Mouse (Mus musculus) small intestine, adult 2 months (tissue): ENCODE data around the gene Tyw1. TPM values are rescaled to one million over a fixed set of nuclear protein-coding genes. Genes with fewer than 3 reads are reported as not detected.

ENCODE experiments used
- H3K27ac ChIP-seq: fragments of 200-500 bp; 2 replicates; pipeline ENCODE4 v1.5.1; 2012; ENCODE audit warnings: low read depth, low read length, control low read depth, inconsistent platforms; ENCODE audit not compliant: insufficient read depth
- H3K27me3 ChIP-seq: fragments of 200-500 bp; 2 replicates; pipeline ENCODE4 v1.6.1; 2012; ENCODE audit warnings: mild to moderate bottlenecking, moderate library complexity, low read length, inconsistent platforms; ENCODE audit not compliant: control insufficient read depth, insufficient read depth
- H3K36me3 ChIP-seq: fragments of 200-500 bp; 2 replicates; pipeline ENCODE4 v1.6.1; 2012; ENCODE audit warnings: mild to moderate bottlenecking, low read length, control low read depth, inconsistent platforms; ENCODE audit not compliant: control insufficient read depth, insufficient read depth
- H3K4me1 ChIP-seq: fragments of 200-500 bp; 2 replicates; pipeline ENCODE4 v1.6.1; 2012; ENCODE audit warnings: low read length, inconsistent platforms, mixed read lengths; ENCODE audit not compliant: control insufficient read depth, insufficient read depth, insufficient read length
- H3K4me3 ChIP-seq: fragments of 200-500 bp; 2 replicates; pipeline ENCODE4 v1.5.1; 2012; ENCODE audit warnings: low read depth, mild to moderate bottlenecking, control low read depth, inconsistent platforms, low read length, moderate library complexity
- CTCF ChIP-seq: fragments of 200-500 bp; IDR thresholded peaks from 2 replicates; pipeline ENCODE4 v1.5.1; 2012; ENCODE audit warnings: low read depth, mild to moderate bottlenecking, control low read depth, inconsistent platforms, low read length, moderate library complexity, mixed read lengths; ENCODE audit not compliant: insufficient replicate concordance, insufficient read length; ENCODE audit errors: extremely low read depth
- POLR2A ChIP-seq: fragments of 200-500 bp; IDR thresholded peaks from 2 replicates; pipeline ENCODE4 v1.6.1; 2012; ENCODE audit warnings: low read depth, mild to moderate bottlenecking, control low read depth, inconsistent platforms, low read length, moderate library complexity
- WGBS: fragments of 180-500 bp; shearing (Covaris S2); methylation state at CpG from one replicate; pipeline ENCODE4 v1.1.7; 2018; 5-methylcytosine and 5-hydroxymethylcytosine counted together
- polyA plus RNA-seq: library from polyadenylated mRNA; depleted of rRNA; stranded (reverse); fragments of >200 nt; gene quantifications from 2 replicates; pipeline ENCODE4 v1.2.3, GENCODE M21; 2012; rRNA removed

Gene Tyw1
- polyA plus RNA-seq, 1 experiment: 5.7 TPM

GRCm38 (mm10) chr5:130355223-130355622 is 99.8 kb downstream of the Tyw1 start:
- no peak overlapping the region for H3K4me3 ChIP-seq
- no peak overlapping the region for H3K27ac ChIP-seq
- TF ChIP-seq POLR2A (no peak), CTCF (no peak)
- WGBS: 47% methylated on average over 7 of the region's 7 CpGs
- H3K4me1 ChIP-seq: no peaks in the 10 kb centered on the region
- H3K36me3 ChIP-seq: no peaks in the 10 kb centered on the region
- no peaks in the 10 kb centered on the region for H3K27me3 ChIP-seq

DNA sequence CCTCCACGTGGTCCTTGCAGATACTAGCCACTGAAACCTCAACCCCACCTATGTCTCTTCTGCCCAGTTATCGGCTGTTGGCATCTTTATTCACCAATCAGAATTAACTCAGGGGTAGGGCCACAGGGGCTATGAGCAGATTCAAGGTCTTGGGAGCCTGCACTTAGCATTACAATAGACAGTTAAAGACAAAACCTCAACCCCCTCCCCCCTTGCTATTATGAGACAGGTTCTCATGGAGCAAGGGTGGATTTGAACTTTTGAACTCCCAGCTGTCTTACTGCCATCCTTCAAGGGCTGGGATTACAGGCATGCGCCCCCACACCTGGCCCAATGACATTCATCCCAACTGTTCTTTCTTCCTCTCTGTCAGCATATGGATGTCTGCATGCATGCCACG is 107.7 kb downstream of the Tyw1 start:
- no peaks in the 10 kb centered on the region for H3K4me1 ChIP-seq
- H3K27ac ChIP-seq: no peak overlapping the region
- H3K36me3 ChIP-seq: no peaks in the 10 kb centered on the region
- no peak for TF ChIP-seq CTCF
- 73% methylated on average over 4 of the region's 4 CpGs for WGBS
- H3K27me3 ChIP-seq: no peaks in the 10 kb centered on the region
- H3K4me3 ChIP-seq: no peak overlapping the region

DNA sequence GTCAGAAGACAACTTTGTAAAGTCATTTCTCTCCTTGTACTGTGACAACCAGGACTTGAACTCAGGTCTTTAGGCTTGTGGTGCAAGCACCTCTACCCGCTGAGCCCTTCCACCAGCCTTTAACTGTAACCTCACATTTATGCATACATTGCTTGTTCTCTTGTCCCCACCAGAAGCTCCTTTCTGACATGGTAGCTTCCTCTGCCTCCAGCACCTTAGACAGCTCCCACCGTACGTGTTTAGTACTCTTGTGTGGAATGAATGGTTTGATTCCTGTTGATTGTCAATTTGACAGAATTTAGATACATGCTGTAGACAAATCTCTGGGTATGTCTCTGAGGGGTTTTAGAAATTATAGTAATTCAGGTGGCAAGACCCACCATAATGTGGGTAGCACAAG is 108.4 kb downstream of the Tyw1 start:
- H3K4me3 ChIP-seq: no peak overlapping the region
- H3K27me3 ChIP-seq: no peaks in the 10 kb centered on the region
- H3K27ac ChIP-seq: no peak overlapping the region
- TF ChIP-seq CTCF (no peak), POLR2A (no peak)
- WGBS: 36% methylated on average over 3 of the region's 3 CpGs
- no peaks in the 10 kb centered on the region for H3K4me1 ChIP-seq
- H3K36me3 ChIP-seq: no peaks in the 10 kb centered on the region

DNA sequence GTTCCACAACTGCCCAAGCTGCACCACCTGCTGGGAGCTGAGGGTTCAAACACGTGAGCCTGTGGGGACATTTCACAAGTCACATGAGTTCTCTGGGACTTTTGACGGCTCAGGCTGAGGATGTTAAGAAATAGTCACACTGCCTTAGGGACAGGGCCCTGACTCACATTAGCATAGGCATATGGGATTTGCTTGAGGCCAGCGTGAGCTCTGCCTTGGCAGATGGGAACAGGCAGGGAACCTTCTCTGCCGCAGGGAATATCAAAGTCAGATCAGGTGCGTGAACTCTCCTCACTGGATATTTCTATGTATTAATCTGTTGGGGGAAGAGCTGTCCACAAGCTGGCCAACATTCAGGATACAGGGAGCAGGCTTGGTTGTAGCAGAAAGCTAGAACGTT is 112.8 kb downstream of the Tyw1 start:
- H3K36me3 ChIP-seq: no peaks in the 10 kb centered on the region
- H3K27ac ChIP-seq: no peak overlapping the region
- no peak overlapping the region for H3K4me3 ChIP-seq
- WGBS: 80% methylated on average over 6 of the region's 6 CpGs
- no peaks in the 10 kb centered on the region for H3K27me3 ChIP-seq
- H3K4me1 ChIP-seq: no peaks in the 10 kb centered on the region
- TF ChIP-seq CTCF (no peak), POLR2A (no peak)

- Histone ChIP-seq H3K4me3 (no peak within 1 kb of the TSS), H3K4me1 (no peaks in the 10 kb centered on the region), H3K27ac (no peak within 1 kb of the TSS), H3K36me3 (no peaks in the 10 kb centered on the region), H3K27me3 (no peaks in the 10 kb centered on the region)
- WGBS: 48% methylated on average over 11 of the region's 11 CpGs
- TF ChIP-seq CTCF (no peak), POLR2A (no peak)
Measured at GRCm38 (mm10) chr5:130369237-130369636, 113.8 kb downstream of the Tyw1 start, which contains the start of gene Caln1. Gene Caln1, plus strand, starts transcription at chr5:130369455.

- no peak overlapping the region for H3K4me3 ChIP-seq
- H3K36me3 ChIP-seq: no peaks in the 10 kb centered on the region
- TF ChIP-seq POLR2A: no peak
- no peaks in the 10 kb centered on the region for H3K27me3 ChIP-seq
- no peaks in the 10 kb centered on the region for H3K4me1 ChIP-seq
- 91% methylated on average over 3 of the region's 3 CpGs for WGBS
- no peak overlapping the region for H3K27ac ChIP-seq
Measured at GRCm38 (mm10) chr5:130375411-130375810, 120.0 kb downstream of the Tyw1 start.

GRCm38 (mm10) chr5:130384222-130384912 is 128.9 kb downstream of the Tyw1 start, which contains the start of gene A330070K13Rik:
Gene A330070K13Rik, minus strand, starts transcription at chr5:130384631.
- H3K4me3 ChIP-seq: no peak within 1 kb of the TSS
- TF ChIP-seq CTCF (no peak), POLR2A (no peak)
- no peaks in the 10 kb centered on the region for H3K27me3 ChIP-seq
- no peaks in the 10 kb centered on the region for H3K4me1 ChIP-seq
- 17% methylated on average over 13 of the region's 13 CpGs for WGBS
- H3K27ac ChIP-seq: no peak within 1 kb of the TSS
- no peaks in the 10 kb centered on the region for H3K36me3 ChIP-seq

GRCm38 (mm10) chr5:130386418-130386817 is 131.0 kb downstream of the Tyw1 start:
- TF ChIP-seq CTCF (no peak), POLR2A (no peak)
- WGBS: 78% methylated on average over 7 of the region's 7 CpGs
- Histone ChIP-seq H3K27ac (no peak overlapping the region), H3K27me3 (no peaks in the 10 kb centered on the region), H3K4me3 (no peak overlapping the region), H3K36me3 (no peaks in the 10 kb centered on the region), H3K4me1 (no peaks in the 10 kb centered on the region)

Other genes starting within 250 kb of the Tyw1 start
- gene Asl, start 226.4 kb upstream of the Tyw1 start, polyA plus RNA-seq: 35.9 and 54.6 TPM in 2 replicates
- gene Crcp, start 226.3 kb upstream of the Tyw1 start, polyA plus RNA-seq: 6.6 and 9.7 TPM in 2 replicates
- gene Tpst1, start 182.3 kb upstream of the Tyw1 start, polyA plus RNA-seq: 4.4 and 4.8 TPM in 2 replicates
- gene Kctd7, start 110.8 kb upstream of the Tyw1 start, polyA plus RNA-seq: 1.3 TPM in 2 replicates
- gene Rabgef1, start 83.8 kb upstream of the Tyw1 start, polyA plus RNA-seq: 7.6 and 11.5 TPM in 2 replicates
- 18.7 and 23.6 TPM in 2 replicates for gene Tmem248, start 38.5 kb upstream of the Tyw1 start, polyA plus RNA-seq
- gene Sbds, start 89 bp upstream of the Tyw1 start, polyA plus RNA-seq: 13.0 and 24.2 TPM in 2 replicates
- gene Caln1, start 113.8 kb downstream of the Tyw1 start, polyA plus RNA-seq: not detected in 2 replicates
- gene A330070K13Rik, start 129.0 kb downstream of the Tyw1 start, polyA plus RNA-seq: not detected in 2 replicates